Mouse (Mus musculus): ENCODE results near the gene Narfl. TPM values are rescaled to one million over a fixed set of nuclear protein-coding genes. Genes with fewer than 3 reads are reported as not detected.

The Narfl gene
- polyA plus RNA-seq, 1 experiment from 2014 or later, result 30.9 TPM

DNA sequence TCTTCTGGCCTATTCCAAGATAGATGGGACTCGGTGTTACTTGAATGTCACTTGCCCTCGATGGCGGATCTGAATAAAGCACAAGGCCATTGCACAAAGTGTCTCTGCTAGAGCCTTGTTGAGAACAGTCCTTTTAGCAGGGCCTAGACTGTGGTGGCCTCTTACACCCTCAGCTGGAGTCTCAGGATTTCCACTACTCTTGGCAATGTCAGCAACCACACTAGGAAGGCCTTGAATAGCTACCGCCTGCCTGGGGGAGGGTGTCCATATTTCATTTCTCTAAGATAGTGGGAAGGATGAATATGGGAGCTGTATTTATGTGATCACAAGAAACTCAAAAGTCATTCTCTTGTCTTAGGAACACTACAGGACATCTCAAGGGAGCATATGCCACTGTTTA is 25.3 kb upstream of the Narfl start:
- Histone ChIP-seq H3K9ac (replicated peaks) (no peak overlapping the region), H3K27ac (replicated peaks) (no peak overlapping the region), H3K4me1 (peaks cover 6% of the 10 kb centered on the region; the same call in 1 of the 2 replicates), H3K36me3 (no peaks in the 10 kb centered on the region), H3K27me3 (no peaks in the 10 kb centered on the region), H3K9me3 (no peaks in the 10 kb centered on the region), H3K4me2 (replicated peaks) (no peak overlapping the region), H3K4me3 (no peak overlapping the region)
- no peak for ATAC-seq (replicated peaks)
- WGBS, result 94% methylated on average over 4 of the region's 4 CpGs

DNA sequence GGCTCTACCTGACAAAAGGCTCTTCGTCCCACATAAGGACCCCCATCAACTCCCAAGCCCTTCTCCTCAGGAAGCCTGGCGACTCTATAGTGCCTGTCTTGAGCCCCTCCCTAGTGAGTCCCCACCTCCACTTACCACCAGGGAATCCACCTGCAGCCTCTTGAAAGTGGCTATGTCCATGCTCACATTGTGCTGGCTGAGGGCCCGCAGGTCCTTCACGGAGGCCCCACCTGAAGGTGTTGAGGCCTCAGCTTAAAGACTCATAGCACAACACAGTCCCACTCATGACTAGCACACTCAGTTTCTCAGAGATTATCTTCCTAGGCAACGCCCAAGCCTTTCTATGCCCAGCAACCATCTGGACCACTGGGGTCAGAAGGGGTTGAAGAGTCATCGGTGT is 24.3 kb upstream of the Narfl start:
- no peak overlapping the region for H3K4me3 ChIP-seq
- H3K4me2 ChIP-seq (replicated peaks), result no peak overlapping the region
- WGBS, result 86% methylated on average over 6 of the region's 6 CpGs
- H3K9me3 ChIP-seq, result no peaks in the 10 kb centered on the region
- no peak overlapping the region for H3K27ac ChIP-seq (replicated peaks)
- no peaks in the 10 kb centered on the region for H3K27me3 ChIP-seq
- no peak overlapping the region for H3K9ac ChIP-seq (replicated peaks)
- peaks cover 6% of the 10 kb centered on the region; the same call in 1 of the 2 replicates for H3K4me1 ChIP-seq
- H3K36me3 ChIP-seq, result no peaks in the 10 kb centered on the region
- no peak for ATAC-seq (replicated peaks)

DNA sequence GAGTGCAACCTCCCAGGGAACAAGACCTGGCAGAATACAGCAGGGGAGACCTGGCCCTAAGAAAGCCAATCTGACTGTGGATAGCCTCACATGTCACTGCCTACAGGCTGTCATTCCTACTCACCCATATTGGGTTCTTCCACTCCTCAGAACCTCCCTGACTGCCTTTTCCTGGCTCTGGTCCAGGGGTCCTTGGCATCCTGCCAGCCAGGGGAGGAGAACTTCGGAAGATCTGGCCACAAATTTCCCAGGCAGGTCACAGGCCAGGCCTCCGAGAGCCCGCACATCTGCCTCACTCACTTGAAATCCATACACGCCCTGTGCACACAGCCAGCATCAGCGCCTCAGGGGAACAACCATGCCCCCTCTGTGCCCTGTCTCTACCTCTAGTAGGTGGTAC is 22.1 kb upstream of the Narfl start:
- ATAC-seq (replicated peaks), result no peak
- Histone ChIP-seq H3K9ac (replicated peaks) (no peak overlapping the region), H3K27me3 (no peaks in the 10 kb centered on the region), H3K4me2 (replicated peaks) (no peak overlapping the region), H3K4me3 (no peak overlapping the region), H3K36me3 (no peaks in the 10 kb centered on the region), H3K9me3 (no peaks in the 10 kb centered on the region), H3K4me1 (peaks cover 6% of the 10 kb centered on the region; the same call in 1 of the 2 replicates), H3K27ac (replicated peaks) (no peak overlapping the region)
- 37% methylated on average over 5 of the region's 5 CpGs for WGBS

DNA sequence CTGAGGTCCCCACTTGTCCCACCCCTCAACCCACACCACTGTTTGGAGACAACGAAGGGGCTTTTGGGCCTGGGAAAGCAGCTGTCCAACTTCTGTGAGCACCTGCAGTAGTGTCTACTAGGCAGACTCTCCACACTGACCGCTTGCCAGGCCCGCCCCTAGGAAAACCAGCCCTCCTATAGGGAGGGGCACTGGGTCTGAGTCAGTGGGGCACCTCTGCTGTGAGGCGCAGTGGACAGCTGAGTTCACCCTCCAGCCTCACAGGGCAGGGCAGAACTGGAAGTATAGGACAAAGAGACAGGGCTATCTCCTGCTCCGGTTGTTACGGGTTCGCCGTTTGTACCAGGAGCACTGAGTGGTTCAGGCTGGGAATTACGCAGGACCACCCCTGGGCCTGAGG is 19.3 kb upstream of the Narfl start, which contains the start of gene Msln:
Gene Msln (minus strand): TSS at position 138 of the 400 bp plus-strand sequence.
- H3K9me3 ChIP-seq, result no peaks in the 10 kb centered on the region
- H3K27me3 ChIP-seq, result no peaks in the 10 kb centered on the region
- H3K36me3 ChIP-seq, result no peaks in the 10 kb centered on the region
- ATAC-seq (replicated peaks), result no peak
- H3K27ac ChIP-seq (replicated peaks), result no peak within 1 kb of the TSS
- no peak within 1 kb of the TSS for H3K4me2 ChIP-seq (replicated peaks)
- peaks cover 6% of the 10 kb centered on the region; the same call in 1 of the 2 replicates for H3K4me1 ChIP-seq
- WGBS, result 79% methylated on average over 9 of the region's 9 CpGs
- H3K4me3 ChIP-seq, result no peak within 1 kb of the TSS
- H3K9ac ChIP-seq (replicated peaks), result no peak within 1 kb of the TSS

DNA sequence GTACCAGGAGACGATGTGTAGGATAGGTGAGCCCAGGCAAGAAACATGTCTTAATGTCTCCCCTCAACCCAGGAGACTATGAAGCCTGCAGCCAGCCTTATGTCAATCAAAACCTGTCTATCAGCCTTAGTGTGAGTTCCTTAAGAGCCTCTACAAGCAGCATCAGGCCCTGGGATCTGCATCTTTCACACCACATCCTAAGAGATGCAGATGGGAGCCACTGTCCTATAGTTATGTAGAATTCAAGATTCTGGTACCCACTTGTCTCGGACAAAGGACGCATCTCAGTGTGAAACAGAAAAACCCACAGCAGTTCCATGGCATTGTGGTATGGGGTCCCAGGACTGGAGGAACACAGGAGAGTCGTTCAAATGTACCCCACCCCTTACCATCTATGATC is 18.5 kb upstream of the Narfl start:
- H3K36me3 ChIP-seq, result no peaks in the 10 kb centered on the region
- no peaks in the 10 kb centered on the region for H3K9me3 ChIP-seq
- H3K4me3 ChIP-seq, result no peak overlapping the region
- H3K9ac ChIP-seq (replicated peaks), result no peak overlapping the region
- 77% methylated on average over 4 of the region's 4 CpGs for WGBS
- H3K4me2 ChIP-seq (replicated peaks), result no peak overlapping the region
- ATAC-seq (replicated peaks), result no peak
- H3K4me1 ChIP-seq, result peaks cover 6% of the 10 kb centered on the region; the same call in 1 of the 2 replicates
- no peak overlapping the region for H3K27ac ChIP-seq (replicated peaks)
- H3K27me3 ChIP-seq, result no peaks in the 10 kb centered on the region

DNA sequence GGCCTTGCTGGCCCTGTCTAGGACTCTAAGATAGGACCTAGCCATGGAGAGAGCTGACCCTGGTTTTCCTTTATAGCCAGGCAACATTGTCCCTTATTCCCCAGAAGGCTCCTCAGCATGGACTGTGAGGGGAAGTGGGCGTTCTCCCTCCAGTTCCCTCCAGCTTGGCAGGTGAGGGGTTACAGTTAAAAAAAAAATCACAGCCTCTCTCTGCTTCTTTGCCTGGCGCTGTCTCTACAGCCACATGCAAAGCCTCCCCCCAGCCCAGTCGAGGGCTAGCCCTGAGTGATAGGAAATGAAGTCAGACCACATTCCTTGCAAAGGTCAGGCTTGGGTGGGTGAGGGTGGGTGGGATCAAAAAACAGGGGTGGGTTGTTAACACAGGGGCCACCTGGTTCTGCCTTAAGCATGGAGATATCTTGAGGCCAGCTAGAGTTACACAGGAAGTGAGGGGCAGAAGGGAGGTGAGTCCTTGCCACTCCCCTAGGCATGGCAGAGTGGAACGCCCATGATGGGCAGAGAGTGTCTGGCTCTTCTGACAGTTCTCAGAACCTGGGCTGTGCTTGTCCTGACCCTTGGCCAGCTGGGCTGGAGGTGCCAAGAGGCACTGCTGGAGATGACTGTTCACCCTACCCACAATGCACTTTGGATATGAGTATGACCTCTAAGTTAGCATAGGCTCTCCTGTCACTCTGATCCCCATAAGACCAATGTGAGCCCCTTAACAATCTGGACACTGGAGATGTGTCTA is 17.8 kb upstream of the Narfl start:
- H3K4me3 ChIP-seq, result no peak overlapping the region
- 59% methylated on average over 4 of the region's 4 CpGs for WGBS
- H3K36me3 ChIP-seq, result no peaks in the 10 kb centered on the region
- H3K9me3 ChIP-seq, result no peaks in the 10 kb centered on the region
- H3K27me3 ChIP-seq, result no peaks in the 10 kb centered on the region
- no peak overlapping the region for H3K27ac ChIP-seq (replicated peaks)
- H3K4me1 ChIP-seq, result peaks cover 6% of the 10 kb centered on the region; the same call in 1 of the 2 replicates
- no peak overlapping the region for H3K9ac ChIP-seq (replicated peaks)
- H3K4me2 ChIP-seq (replicated peaks), result no peak overlapping the region
- no peak for ATAC-seq (replicated peaks)

DNA sequence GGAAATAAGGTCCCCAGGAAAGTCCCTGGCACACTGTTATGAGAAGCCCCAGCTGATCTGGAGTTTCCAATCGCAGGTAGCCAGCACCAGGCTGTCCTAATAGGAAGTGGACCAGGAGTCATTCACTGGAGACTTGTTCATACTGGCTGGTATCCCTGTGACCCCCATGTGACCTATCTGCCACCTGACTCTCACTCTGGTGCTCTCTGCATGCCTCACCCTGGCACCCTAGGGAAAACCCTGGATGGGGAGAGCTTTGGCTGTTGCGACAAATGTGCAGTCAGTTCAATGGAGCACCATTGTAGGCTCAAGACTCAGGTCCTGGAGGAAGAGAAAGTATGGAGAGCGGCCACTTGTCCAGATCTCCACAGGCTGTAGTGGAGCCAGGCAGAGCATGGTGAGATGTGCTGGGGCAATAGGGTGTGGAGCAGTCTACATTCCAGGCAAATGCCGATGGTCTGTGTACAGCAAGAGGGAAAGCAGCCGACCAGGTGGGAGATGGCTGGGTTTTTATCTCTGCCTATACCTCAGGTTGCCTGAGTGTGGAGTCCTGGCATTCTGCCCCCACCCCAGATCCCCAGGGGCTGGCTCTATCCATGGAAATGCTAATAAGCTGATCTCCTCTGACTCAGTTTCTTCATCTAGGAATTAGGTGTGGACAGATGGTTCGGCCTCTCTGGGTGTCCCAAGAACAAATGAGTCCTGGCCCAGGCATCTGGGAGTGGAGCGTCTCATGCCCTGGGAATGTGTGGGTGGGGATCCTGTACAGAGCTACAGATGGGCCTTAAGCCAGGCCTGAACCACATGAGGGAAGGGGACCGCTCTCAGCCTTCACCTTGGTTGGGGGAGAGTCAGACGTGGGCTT is 17.0 kb upstream of the Narfl start:
- no peaks in the 10 kb centered on the region for H3K9me3 ChIP-seq
- no peaks in the 10 kb centered on the region for H3K27me3 ChIP-seq
- H3K4me3 ChIP-seq, result no peak overlapping the region
- no peak overlapping the region for H3K4me2 ChIP-seq (replicated peaks)
- ATAC-seq (replicated peaks), result no peak
- H3K27ac ChIP-seq (replicated peaks), result no peak overlapping the region
- no peak overlapping the region for H3K9ac ChIP-seq (replicated peaks)
- peaks cover 1% of the 10 kb centered on the region; the same call in 1 of the 2 replicates for H3K4me1 ChIP-seq
- H3K36me3 ChIP-seq, result no peaks in the 10 kb centered on the region
- 78% methylated on average over 9 of the region's 9 CpGs for WGBS

DNA sequence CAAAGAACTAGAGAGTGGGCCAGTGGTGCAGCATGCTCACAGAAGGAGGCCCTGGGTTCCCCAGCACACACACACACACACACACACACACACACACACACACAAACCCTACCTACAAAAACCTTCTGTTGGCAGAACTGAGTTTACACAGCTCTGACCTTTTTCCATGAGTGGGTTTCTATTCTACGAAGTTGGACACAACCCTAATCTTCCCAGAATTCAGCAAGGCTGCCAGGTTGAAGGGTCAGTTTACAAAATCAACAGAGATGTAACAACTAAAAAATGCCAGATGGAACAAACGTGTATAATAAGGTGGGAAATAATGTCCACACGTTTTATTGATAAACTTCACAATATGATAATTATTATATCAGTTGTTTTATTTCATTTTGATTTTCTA is 15.9 kb upstream of the Narfl start:
- Histone ChIP-seq H3K4me2 (replicated peaks) (no peak overlapping the region), H3K36me3 (no peaks in the 10 kb centered on the region), H3K9ac (replicated peaks) (no peak overlapping the region), H3K27me3 (no peaks in the 10 kb centered on the region), H3K9me3 (no peaks in the 10 kb centered on the region), H3K27ac (replicated peaks) (no peak overlapping the region), H3K4me3 (no peak overlapping the region), H3K4me1 (no peaks in the 10 kb centered on the region)
- WGBS, result 81% methylated on average over 3 of the region's 3 CpGs
- no peak for ATAC-seq (replicated peaks)

DNA sequence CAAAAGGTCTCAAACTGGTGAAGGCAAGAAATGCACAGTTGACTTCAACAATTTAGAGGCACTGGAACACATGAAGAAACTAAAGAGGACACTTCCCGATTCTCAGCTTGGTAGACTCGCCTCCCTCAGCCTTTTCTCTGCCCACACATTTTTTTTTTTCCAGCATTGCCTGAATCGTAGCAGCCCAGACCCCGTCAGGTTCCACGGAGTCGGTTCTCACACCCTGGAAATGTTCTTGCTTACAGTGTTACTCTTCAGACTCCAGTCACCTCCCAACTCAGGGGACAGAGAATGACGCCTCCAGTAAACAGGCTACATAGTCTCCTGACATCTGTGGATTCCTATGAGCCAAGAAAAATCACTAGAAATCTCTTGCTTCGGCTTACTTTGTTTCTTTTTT is 13.4 kb upstream of the Narfl start:
- Histone ChIP-seq H3K4me2 (replicated peaks) (no peak overlapping the region), H3K27me3 (no peaks in the 10 kb centered on the region), H3K4me1 (no peaks in the 10 kb centered on the region), H3K4me3 (no peak overlapping the region), H3K9ac (replicated peaks) (no peak overlapping the region), H3K36me3 (no peaks in the 10 kb centered on the region), H3K9me3 (no peaks in the 10 kb centered on the region), H3K27ac (replicated peaks) (no peak overlapping the region)
- no peak for ATAC-seq (replicated peaks)
- WGBS, result 81% methylated on average over 8 of the region's 8 CpGs

DNA sequence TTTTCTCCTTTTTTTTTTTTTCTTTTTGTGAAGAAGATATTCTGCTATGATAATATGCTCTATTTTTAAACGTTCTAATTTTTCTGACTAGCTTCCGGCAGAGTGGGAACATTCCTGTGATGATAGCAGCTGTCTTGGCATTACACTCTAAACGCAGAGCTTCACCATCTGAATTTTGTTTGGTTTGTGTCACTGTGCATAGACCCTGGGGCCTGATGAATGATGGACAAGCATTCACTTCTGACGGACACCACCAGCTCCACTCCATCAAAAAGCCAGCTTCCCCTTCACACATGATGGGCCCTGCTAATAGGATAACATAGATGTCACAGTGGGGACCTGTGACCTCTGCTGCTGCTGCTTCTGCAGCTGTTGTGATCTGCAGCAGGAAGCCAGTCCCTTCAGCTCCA is 12.0 kb upstream of the Narfl start:
- 58% methylated on average over 4 of the region's 4 CpGs for WGBS
- H3K9me3 ChIP-seq, result no peaks in the 10 kb centered on the region
- peaks cover 5% of the 10 kb centered on the region; the same call in 1 of the 2 replicates for H3K4me1 ChIP-seq
- no peak overlapping the region for H3K4me3 ChIP-seq
- H3K27me3 ChIP-seq, result no peaks in the 10 kb centered on the region
- ATAC-seq (replicated peaks), result no peak
- H3K4me2 ChIP-seq (replicated peaks), result no peak overlapping the region
- no peak overlapping the region for H3K27ac ChIP-seq (replicated peaks)
- H3K9ac ChIP-seq (replicated peaks), result no peak overlapping the region
- H3K36me3 ChIP-seq, result no peaks in the 10 kb centered on the region

DNA sequence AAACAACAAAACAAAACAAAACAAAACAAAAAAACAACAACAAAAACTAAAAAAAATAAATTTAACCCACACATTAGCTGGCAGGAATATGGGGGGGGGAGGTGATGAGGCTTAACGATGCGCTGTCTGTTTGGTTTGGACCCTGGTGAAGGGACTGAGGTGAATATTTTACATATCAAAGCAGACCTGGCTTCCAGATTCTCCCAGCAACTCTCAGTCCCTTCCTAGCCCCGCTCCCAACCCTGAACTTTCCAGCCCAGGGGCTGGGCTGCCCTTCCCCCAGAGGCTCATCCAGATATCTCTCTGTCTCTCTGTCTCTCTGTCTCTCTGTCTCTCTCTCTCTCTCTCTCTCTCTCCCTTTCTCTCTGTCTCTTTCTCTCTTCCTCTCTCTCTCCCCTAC is 11.0 kb upstream of the Narfl start:
- 52% methylated on average over 3 of the region's 3 CpGs for WGBS
- Histone ChIP-seq H3K4me1 (peaks cover 5% of the 10 kb centered on the region; the same call in 1 of the 2 replicates), H3K36me3 (no peaks in the 10 kb centered on the region), H3K27ac (replicated peaks) (no peak overlapping the region), H3K9ac (replicated peaks) (no peak overlapping the region), H3K4me2 (replicated peaks) (no peak overlapping the region), H3K4me3 (no peak overlapping the region), H3K27me3 (no peaks in the 10 kb centered on the region), H3K9me3 (no peaks in the 10 kb centered on the region)
- no peak for ATAC-seq (replicated peaks)

DNA sequence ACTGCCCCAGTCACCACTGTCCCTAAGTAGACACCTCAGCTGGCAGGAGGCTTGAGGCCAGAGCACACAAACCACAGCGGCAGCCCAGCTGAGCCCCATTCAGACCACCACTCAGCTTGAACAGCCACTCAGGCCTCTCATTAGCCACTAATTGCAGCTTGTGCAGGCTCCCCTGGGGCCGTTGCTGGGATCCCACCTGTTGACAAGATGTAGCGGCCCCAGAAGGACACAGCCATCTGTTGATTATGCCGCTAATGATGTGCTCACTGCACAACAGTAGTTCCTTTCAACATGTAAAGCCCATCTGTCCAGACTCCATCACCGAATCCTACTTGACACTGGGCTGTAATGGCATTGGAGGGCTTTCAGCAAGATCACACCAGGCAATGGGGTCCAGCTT is 7.7 kb upstream of the Narfl start:
- WGBS, result 10% methylated on average over 5 of the region's 5 CpGs
- H3K4me1 ChIP-seq, result peaks cover 5% of the 10 kb centered on the region; the same call in 1 of the 2 replicates
- ATAC-seq (replicated peaks), result no peak
- H3K27ac ChIP-seq (replicated peaks), result no peak overlapping the region
- no peaks in the 10 kb centered on the region for H3K9me3 ChIP-seq
- H3K36me3 ChIP-seq, result no peaks in the 10 kb centered on the region
- H3K9ac ChIP-seq (replicated peaks), result no peak overlapping the region
- H3K4me2 ChIP-seq (replicated peaks), result no peak overlapping the region
- H3K27me3 ChIP-seq, result no peaks in the 10 kb centered on the region
- H3K4me3 ChIP-seq, result no peak overlapping the region
